Mouse (Mus musculus): ENCODE data around the gene Pth1r.

DNA sequence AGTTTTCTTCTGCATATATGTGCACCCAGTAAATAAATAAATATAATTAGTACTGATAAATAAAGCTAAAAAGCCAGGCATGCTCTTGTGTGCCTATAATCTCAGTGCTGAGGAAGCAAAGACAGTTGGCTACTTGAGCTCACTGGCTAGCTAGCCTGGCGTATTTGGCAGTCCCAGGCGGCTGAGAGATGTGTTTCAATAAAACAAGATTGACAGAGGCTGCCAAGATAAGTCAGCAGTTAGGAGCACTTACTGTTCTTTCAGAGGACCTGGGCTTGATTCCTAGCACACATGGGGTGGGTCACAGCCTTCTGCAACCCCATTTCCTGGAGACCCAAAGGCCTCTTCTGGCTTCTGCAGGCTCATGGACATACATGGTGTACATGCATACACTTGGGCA is 59.1 kb downstream of the Pth1r start:
- no peak for TF ChIP-seq POLR2A (IDR thresholded peaks at IDR 0.05; ENCODE audit: insufficient read depth, low read depth, low read length)
- TF ChIP-seq CTCF (IDR thresholded peaks at IDR 0.05; ENCODE audit: insufficient read depth, low read depth, low read length), result no peak
